Mouse (Mus musculus) CH12.LX (cell line): ENCODE measurements around the gene Spen. TPM values are rescaled to one million over a fixed set of nuclear protein-coding genes. Genes with fewer than 3 reads are reported as not detected.

Experiments
- DNase-seq: peaks from one replicate; pipeline ENCODE4 v3.0.0-alpha.2; 2013; ENCODE audit errors: extremely low read depth
- H3K27ac ChIP-seq: 2 replicates; pipeline ENCODE4 v1.5.1; 2012; ENCODE audit warnings: low read depth, mild to moderate bottlenecking, control low read depth, moderate library complexity; ENCODE audit not compliant: insufficient read depth
- H3K27me3 ChIP-seq: replicated peaks from 2 replicates; pipeline ENCODE3; 2012; ENCODE audit warnings: inconsistent platforms
- H3K36me3 ChIP-seq, 2 experiments: replicated peaks in 1 of 2; 2 replicates each; pipeline versions ENCODE3 to v1.6.1; 2012; ENCODE audit warnings: inconsistent platforms in 1 of 2, low read length in 1 of 2, mild to moderate bottlenecking in 1 of 2, mixed read lengths in 1 of 2, moderate library complexity in 1 of 2; ENCODE audit not compliant: control insufficient read depth in 1 of 2, insufficient read depth in 1 of 2
- H3K4me1 ChIP-seq, 2 experiments: 2 replicates each; pipeline ENCODE4 v1.6.1; 2012; ENCODE audit warnings: inconsistent platforms in 1 of 2, moderate library complexity in 1 of 2; ENCODE audit not compliant: insufficient read depth in 2 of 2, control insufficient read depth in 1 of 2
- H3K4me2 ChIP-seq: 2 replicates; pipeline ENCODE4 v1.6.1; 2012; ENCODE audit warnings: low read depth, mild to moderate bottlenecking, control low read depth; ENCODE audit not compliant: poor library complexity, insufficient read depth, severe bottlenecking
- H3K4me3 ChIP-seq, 3 experiments: fragments of 150-350 bp in 1 of 3; sonication (generic) in 1 of 3; replicated peaks in 1 of 3; 2 replicates each; pipeline versions ENCODE3 to v1.5.1; 2011 to 2012; ENCODE audit warnings: low read depth in 2 of 3, low read length in 2 of 3, mild to moderate bottlenecking in 2 of 3, moderate library complexity in 2 of 3, control low read depth in 1 of 3, improper control_type of control experiment in 1 of 3, inconsistent platforms in 1 of 3, mixed read lengths in 1 of 3; ENCODE audit not compliant: poor library complexity in 1 of 3
- H3K79me2 ChIP-seq: replicated peaks from 2 replicates; pipeline ENCODE4 v1.6.1; 2012; ENCODE audit warnings: mild to moderate bottlenecking, moderate library complexity; ENCODE audit not compliant: control insufficient read depth, poor library complexity, insufficient read depth, severe bottlenecking; ENCODE audit errors: extremely low read depth
- H3K9ac ChIP-seq: 2 replicates; pipeline ENCODE4 v1.6.1; 2012; ENCODE audit warnings: low read depth, mild to moderate bottlenecking, control low read depth, moderate library complexity; ENCODE audit not compliant: insufficient read depth
- H3K9me3 ChIP-seq: replicated peaks from 2 replicates; pipeline ENCODE3; 2012; ENCODE audit warnings: low read length, inconsistent platforms, mixed read lengths
- CHD1 ChIP-seq: IDR thresholded peaks from 2 replicates; pipeline ENCODE4 v1.6.1; 2012; ENCODE audit warnings: low read depth, low read length, improper control_type of control experiment, inconsistent platforms
- CHD2 ChIP-seq: IDR thresholded peaks from 2 replicates; pipeline ENCODE4 v1.6.1; 2011; ENCODE audit warnings: low read length, improper control_type of control experiment
- E2F4 ChIP-seq: IDR thresholded peaks from 2 replicates; pipeline ENCODE4 v1.6.1; 2011; ENCODE audit warnings: low read depth, low read length, improper control_type of control experiment; ENCODE audit not compliant: insufficient replicate concordance
- ELF1 ChIP-seq: IDR thresholded peaks from 2 replicates; pipeline ENCODE4 v1.6.1; 2014; ENCODE audit warnings: low read depth, mild to moderate bottlenecking, inconsistent platforms, low read length, improper control_type of control experiment
- EP300 ChIP-seq: IDR thresholded peaks from 2 replicates; pipeline ENCODE4 v1.6.1; 2011; ENCODE audit warnings: low read length, improper control_type of control experiment
- ETS1 ChIP-seq: conservative IDR thresholded peaks from 2 replicates; pipeline ENCODE4 v1.6.1; 2012; ENCODE audit warnings: low read depth, mild to moderate bottlenecking, inconsistent platforms, low read length, improper control_type of control experiment, moderate library complexity
- GABPA ChIP-seq: IDR thresholded peaks from 2 replicates; pipeline ENCODE4 v1.6.1; 2012; ENCODE audit warnings: low read depth, low read length, improper control_type of control experiment, inconsistent platforms; ENCODE audit not compliant: insufficient replicate concordance
- IRF4 ChIP-seq: IDR thresholded peaks from 2 replicates; pipeline ENCODE4 v1.6.1; 2014; ENCODE audit warnings: low read depth, mild to moderate bottlenecking, inconsistent platforms, low read length, improper control_type of control experiment
- JUN ChIP-seq: IDR thresholded peaks from 2 replicates; pipeline ENCODE4 v1.6.1; 2011; ENCODE audit warnings: low read depth, mild to moderate bottlenecking, low read length, improper control_type of control experiment, moderate library complexity; ENCODE audit not compliant: insufficient read depth
- KAT2A ChIP-seq: IDR thresholded peaks from 2 replicates; pipeline ENCODE4 v1.6.1; 2012; ENCODE audit warnings: low read length, improper control_type of control experiment, inconsistent platforms; ENCODE audit not compliant: insufficient replicate concordance
- MAFK ChIP-seq: IDR thresholded peaks from 2 replicates; pipeline ENCODE4 v1.6.1; 2011; ENCODE audit warnings: low read length, improper control_type of control experiment; ENCODE audit not compliant: insufficient replicate concordance
- MAZ ChIP-seq: IDR thresholded peaks from 2 replicates; pipeline ENCODE4 v1.6.1; 2012; ENCODE audit warnings: low read depth, mild to moderate bottlenecking, inconsistent platforms, low read length, improper control_type of control experiment, moderate library complexity
- MXI1 ChIP-seq: IDR thresholded peaks from 2 replicates; pipeline ENCODE4 v1.6.1; 2011; ENCODE audit warnings: mild to moderate bottlenecking, low read depth, low read length, improper control_type of control experiment
- NELFE ChIP-seq: IDR thresholded peaks from 2 replicates; pipeline ENCODE4 v1.6.1; 2011; ENCODE audit warnings: low read depth, low read length, improper control_type of control experiment
- NRF1 ChIP-seq: IDR thresholded peaks from 2 replicates; pipeline ENCODE4 v1.6.1; 2014; ENCODE audit warnings: low read depth, mild to moderate bottlenecking, inconsistent platforms, low read length, improper control_type of control experiment, moderate library complexity
- PAX5 ChIP-seq: IDR thresholded peaks from 2 replicates; pipeline ENCODE4 v1.6.1; 2012; ENCODE audit warnings: low read length, inconsistent platforms, mixed read lengths
- POLR2A ChIP-seq: IDR thresholded peaks from 2 replicates; pipeline ENCODE4 v1.6.1; 2011; ENCODE audit warnings: low read depth, mild to moderate bottlenecking, improper control_type of control experiment, low read length
- POLR2AphosphoS2 ChIP-seq: IDR thresholded peaks from 2 replicates; pipeline ENCODE4 v1.6.1; 2011; ENCODE audit warnings: low read depth, low read length, improper control_type of control experiment
- RAD21 ChIP-seq: IDR thresholded peaks from 2 replicates; pipeline ENCODE4 v1.6.1; 2011; ENCODE audit warnings: low read depth, mild to moderate bottlenecking, low read length, improper control_type of control experiment, moderate library complexity
- SIN3A ChIP-seq: IDR thresholded peaks from 2 replicates; pipeline ENCODE4 v1.6.1; 2012; ENCODE audit warnings: low read length, improper control_type of control experiment, inconsistent platforms
- TBP ChIP-seq: conservative IDR thresholded peaks from 2 replicates; pipeline ENCODE4 v1.6.1; 2011; ENCODE audit warnings: low read depth, low read length, improper control_type of control experiment
- USF1 ChIP-seq: IDR thresholded peaks from 2 replicates; pipeline ENCODE4 v1.6.1; 2014; ENCODE audit warnings: low read depth, mild to moderate bottlenecking, inconsistent platforms, low read length, improper control_type of control experiment
- ZKSCAN1 ChIP-seq: IDR thresholded peaks from 2 replicates; pipeline ENCODE4 v1.6.1; 2012; ENCODE audit warnings: low read depth, inconsistent platforms, low read length, improper control_type of control experiment, borderline replicate concordance
- ZMIZ1 ChIP-seq: IDR thresholded peaks from 2 replicates; pipeline ENCODE4 v1.6.1; 2012; ENCODE audit warnings: low read depth, mild to moderate bottlenecking, inconsistent platforms, low read length, improper control_type of control experiment
- dilution Hi-C: fragments of 300-500 bp; cut with MboI; formaldehyde crosslinking; loops from 2 replicates; pipeline ENCODE4 v1.14.3; 2020; ENCODE audit warnings: low sequenced_read_pairs; ENCODE audit not compliant: extremely low pct_unique_long_range_greater_than_20kb, extremely low pct_ligation_motif_present
- in situ Hi-C: fragments of 300-500 bp; cut with MboI; formaldehyde crosslinking; loops from 3 replicates; pipeline ENCODE4 v1.14.3; 2019; ENCODE audit warnings: low sequenced_read_pairs, low pct_ligation_motif_present, low pct_unique_long_range_greater_than_20kb, mixed read lengths
- polyA plus RNA-seq: library from polyadenylated mRNA; unstranded; fragments of >175 nt; gene quantifications from 2 replicates; pipeline ENCODE4 v1.2.1, GENCODE M21; 2012; ENCODE audit warnings: low read depth; ENCODE audit not compliant: insufficient read length
- total RNA-seq, 2 experiments: library from RNA; depleted of rRNA; stranded (reverse); fragments of 300-350 nt in 1 of 2; fragments of >200 nt in 1 of 2; gene quantifications; 2 replicates each; pipeline ENCODE4 v1.2.3; 2012 to 2014

The Spen gene
- total and polyA plus RNA-seq, 3 experiments, result 4.0 to 21.6 (median 10.2) TPM

- H3K36me3 ChIP-seq, result no peaks in the 10 kb centered on the region
- H3K79me2 ChIP-seq, result no peaks in the 10 kb centered on the region
- no peaks in the 10 kb centered on the region for H3K9me3 ChIP-seq
- TF ChIP-seq JUN, result no peak
- TF ChIP-seq PAX5, result no peak
- TF ChIP-seq KAT2A, result no peak
- TF ChIP-seq NRF1, result no peak
- no peak for TF ChIP-seq ZMIZ1
- TF ChIP-seq MAZ, result no peak
- TF ChIP-seq ETS1, result no peak
- TF ChIP-seq EP300, result no peak
- TF ChIP-seq SIN3A, result no peak
- TF ChIP-seq MAFK, result no peak
- no peak for TF ChIP-seq POLR2AphosphoS2
- no peak for TF ChIP-seq ZKSCAN1
- no peak for TF ChIP-seq USF1
- no peak for TF ChIP-seq IRF4
- no peak for TF ChIP-seq CHD2
- no peak for TF ChIP-seq E2F4
- no peak for TF ChIP-seq NELFE
- TF ChIP-seq, all 38 proteins: peak for 0
- no peak overlapping the region for H3K27ac ChIP-seq
- H3K4me3 ChIP-seq, result no peak overlapping the region
- in situ Hi-C loops, result no loop called here
- H3K27me3 ChIP-seq, result no peaks in the 10 kb centered on the region
- no peak for DNase-seq
- dilution Hi-C loops, result no loop called here
- no peaks in the 10 kb centered on the region; a peak in 1 of 4 replicates for H3K4me1 ChIP-seq
- no peak overlapping the region for H3K9ac ChIP-seq
- H3K4me2 ChIP-seq, result no peak overlapping the region
Observed at GRCm38 (mm10) chr4:141433191-141433590, 105.2 kb downstream of the Spen start.

- Histone ChIP-seq H3K79me2 (no peaks in the 10 kb centered on the region), H3K4me1 (no peaks in the 10 kb centered on the region; a peak in 1 of 4 replicates), H3K36me3 (no peaks in the 10 kb centered on the region), H3K9me3 (no peaks in the 10 kb centered on the region), H3K4me2 (no peak overlapping the region), H3K27ac (no peak overlapping the region), H3K9ac (no peak overlapping the region), H3K4me3 (no peak overlapping the region), H3K27me3 (no peaks in the 10 kb centered on the region)
- DNase-seq, result no peak
- in situ Hi-C loops (no loop called here), dilution Hi-C loops (no loop called here)
- TF ChIP-seq JUN (no peak), TBP (no peak), MAFK (no peak), ETS1 (no peak), POLR2A (no peak), POLR2AphosphoS2 (no peak), NRF1 (no peak), ELF1 (no peak), NELFE (no peak), GABPA (no peak), CHD1 (no peak), USF1 (no peak), MXI1 (no peak), RAD21 (no peak)
Observed at GRCm38 (mm10) chr4:141432666-141433065, 105.7 kb downstream of the Spen start.
